Mouse (Mus musculus): Measurements from ENCODE around the gene Apcs. TPM values are rescaled to one million over a fixed set of nuclear protein-coding genes. Genes with fewer than 3 reads are reported as not detected.

Gene Apcs
- not detected in 2 replicates for polyA plus RNA-seq (2015; fragmentation: Nextera tagmentation; extraction: Ambion mirVana)

DNA sequence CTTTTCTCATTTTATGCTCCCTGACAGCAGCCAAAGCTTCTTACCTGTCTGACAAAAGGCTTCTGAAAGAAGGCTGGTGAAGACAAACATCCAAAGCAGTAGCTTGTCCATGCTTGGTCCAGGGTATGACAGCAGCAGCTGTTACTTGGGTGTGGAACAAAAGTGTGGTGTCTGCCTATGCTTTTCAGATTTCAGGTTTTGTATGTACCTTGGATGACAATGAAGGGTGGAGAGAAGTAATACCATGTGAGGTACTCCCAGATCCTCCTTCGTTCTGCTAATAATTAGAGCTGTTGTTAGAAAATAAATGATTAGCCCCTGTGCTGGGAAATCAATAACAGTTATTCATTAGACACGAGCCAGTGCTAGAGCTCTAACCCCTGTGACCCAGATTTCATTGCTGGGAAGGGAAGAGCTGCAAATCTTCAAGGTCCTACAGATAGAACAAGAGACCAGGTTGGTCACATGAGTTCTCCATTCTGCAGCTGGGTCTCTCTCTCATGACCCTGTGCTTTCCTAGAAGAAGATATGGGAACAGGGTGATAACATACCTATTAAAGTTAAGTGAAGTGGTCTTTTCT, at the start of gene Apcs:
TSS of gene Apcs (minus strand) at position 265 of the 581 bp plus-strand sequence.
- WGBS, result 61% methylated on average over 2 of the region's 2 CpGs
- H3K4me2 ChIP-seq (ENCODE audit: low read length), result no peak within 1 kb of the TSS
- no peaks in the 10 kb centered on the region for H3K9me3 ChIP-seq (ENCODE audit: control insufficient read depth, low read length)
- H3K9ac ChIP-seq (ENCODE audit: low read depth, low read length), result no peak within 1 kb of the TSS
- no peaks in the 10 kb centered on the region for H3K4me1 ChIP-seq (ENCODE audit: control insufficient read depth, insufficient read depth, low read depth, low read length)
- H3K4me3 ChIP-seq (ENCODE audit: low read length), result no peak within 1 kb of the TSS
- no peak for ATAC-seq
- H3K27ac ChIP-seq (ENCODE audit: low read depth, low read length), result no peak within 1 kb of the TSS
- H3K36me3 ChIP-seq (ENCODE audit: control insufficient read depth, insufficient read depth, low read length), result no peaks in the 10 kb centered on the region
- no peaks in the 10 kb centered on the region for H3K27me3 ChIP-seq (replicated peaks; ENCODE audit: control insufficient read depth, insufficient read depth, low read length)

DNA sequence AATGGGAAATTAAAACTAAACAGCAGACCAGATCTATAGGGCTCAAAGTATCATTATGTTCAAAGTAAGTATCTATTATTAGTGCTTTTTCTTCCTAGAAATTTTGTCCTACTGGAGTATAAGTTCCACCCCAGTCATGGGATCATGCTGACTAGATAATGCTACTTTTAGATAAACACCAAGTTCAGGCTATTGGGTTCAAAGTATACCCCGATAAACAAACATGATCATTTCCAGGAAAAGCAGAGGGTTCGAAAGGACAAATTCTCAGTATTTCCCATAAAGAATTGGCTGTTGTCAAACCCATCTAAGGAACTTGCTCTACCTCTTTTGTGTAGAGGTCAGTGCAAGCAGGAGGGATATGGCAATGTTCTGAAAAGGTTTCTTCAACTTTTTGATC, 37.4 kb upstream of the Apcs start:
- H3K27me3 ChIP-seq (replicated peaks; ENCODE audit: control insufficient read depth, insufficient read depth, low read length), result no peaks in the 10 kb centered on the region
- no peaks in the 10 kb centered on the region for H3K4me1 ChIP-seq (ENCODE audit: control insufficient read depth, insufficient read depth, low read depth, low read length)
- H3K4me3 ChIP-seq (ENCODE audit: low read length), result no peak overlapping the region
- no peaks in the 10 kb centered on the region for H3K36me3 ChIP-seq (ENCODE audit: control insufficient read depth, insufficient read depth, low read length)
- no peak for ATAC-seq
- no peak overlapping the region for H3K9ac ChIP-seq (ENCODE audit: low read depth, low read length)
- H3K9me3 ChIP-seq (ENCODE audit: control insufficient read depth, low read length), result no peaks in the 10 kb centered on the region
- no peak overlapping the region for H3K4me2 ChIP-seq (ENCODE audit: low read length)
- 98% methylated on average over 2 of the region's 2 CpGs for WGBS
- H3K27ac ChIP-seq (ENCODE audit: low read depth, low read length), result no peak overlapping the region

DNA sequence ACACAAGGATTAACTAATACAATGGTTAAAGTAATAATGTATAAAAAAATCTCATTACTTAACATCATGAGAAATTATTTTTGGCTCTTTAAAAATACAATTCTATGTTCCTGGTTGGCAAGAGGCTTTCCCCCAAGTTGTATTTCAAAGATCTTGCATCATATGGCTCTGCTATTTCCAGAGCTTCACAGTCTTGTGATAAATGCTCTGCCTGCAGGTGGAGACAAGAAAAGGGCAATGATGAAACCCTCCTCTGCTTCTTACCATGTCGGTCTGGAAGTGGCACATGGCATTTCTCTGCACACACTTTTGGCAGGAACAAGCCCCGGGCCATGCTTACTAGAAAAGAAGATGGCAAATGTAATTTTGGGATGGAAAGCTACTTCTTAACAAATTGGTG, 23.6 kb upstream of the Apcs start:
- Histone ChIP-seq H3K9me3 (ENCODE audit: control insufficient read depth, low read length) (no peaks in the 10 kb centered on the region), H3K4me3 (ENCODE audit: low read length) (no peak overlapping the region), H3K4me1 (ENCODE audit: control insufficient read depth, insufficient read depth, low read depth, low read length) (no peaks in the 10 kb centered on the region), H3K27ac (ENCODE audit: low read depth, low read length) (no peak overlapping the region), H3K36me3 (ENCODE audit: control insufficient read depth, insufficient read depth, low read length) (no peaks in the 10 kb centered on the region), H3K4me2 (ENCODE audit: low read length) (no peak overlapping the region), H3K9ac (ENCODE audit: low read depth, low read length) (no peak overlapping the region), H3K27me3 (replicated peaks; ENCODE audit: control insufficient read depth, insufficient read depth, low read length) (no peaks in the 10 kb centered on the region)
- WGBS, result 90% methylated on average over 2 of the region's 2 CpGs
- no peak for ATAC-seq

DNA sequence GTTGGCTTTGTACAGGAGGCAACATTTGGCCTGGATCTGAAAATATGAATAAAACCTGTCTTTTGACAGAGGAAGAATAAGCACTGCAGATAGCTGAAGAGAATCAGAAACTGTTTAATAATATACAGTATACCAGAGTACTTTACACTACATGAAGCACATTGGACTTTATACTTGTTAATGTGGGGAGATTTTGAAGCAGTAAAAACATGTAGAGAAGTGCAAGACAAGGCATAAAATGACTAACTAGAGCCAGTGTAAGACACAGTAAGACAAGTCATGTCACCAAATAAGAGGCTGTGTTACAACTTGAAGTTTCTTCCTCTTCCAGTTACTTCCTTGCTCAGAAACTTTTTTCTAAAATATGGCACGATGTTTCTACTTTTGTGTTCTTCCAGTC, 22.3 kb upstream of the Apcs start:
- H3K9me3 ChIP-seq (ENCODE audit: control insufficient read depth, low read length), result no peaks in the 10 kb centered on the region
- H3K27me3 ChIP-seq (replicated peaks; ENCODE audit: control insufficient read depth, insufficient read depth, low read length), result no peaks in the 10 kb centered on the region
- no peaks in the 10 kb centered on the region for H3K36me3 ChIP-seq (ENCODE audit: control insufficient read depth, insufficient read depth, low read length)
- no peak overlapping the region for H3K4me2 ChIP-seq (ENCODE audit: low read length)
- H3K9ac ChIP-seq (ENCODE audit: low read depth, low read length), result no peak overlapping the region
- no peak overlapping the region for H3K27ac ChIP-seq (ENCODE audit: low read depth, low read length)
- H3K4me3 ChIP-seq (ENCODE audit: low read length), result no peak overlapping the region
- WGBS, result 92% methylated on average over 1 of the region's 1 CpGs
- H3K4me1 ChIP-seq (ENCODE audit: control insufficient read depth, insufficient read depth, low read depth, low read length), result no peaks in the 10 kb centered on the region
- ATAC-seq, result no peak

DNA sequence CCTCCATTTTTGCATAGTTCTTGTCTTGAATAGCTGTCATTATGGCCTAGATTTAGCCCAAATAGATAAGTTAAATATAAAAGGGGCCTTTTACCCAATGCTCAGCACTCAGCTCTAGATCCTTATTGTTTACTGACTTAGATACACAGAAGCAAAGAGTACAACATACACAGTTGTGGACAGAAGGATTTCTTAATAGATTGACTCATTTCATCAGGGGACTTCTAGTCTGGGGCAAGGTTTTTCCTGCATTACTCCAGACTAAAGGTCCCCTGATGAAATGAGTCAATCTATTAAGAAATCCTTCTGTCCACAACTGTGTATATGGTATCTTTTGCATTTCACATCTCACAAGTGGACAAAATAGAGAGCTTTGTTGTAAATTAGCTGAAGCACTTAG, 8.5 kb upstream of the Apcs start:
- H3K27me3 ChIP-seq (replicated peaks; ENCODE audit: control insufficient read depth, insufficient read depth, low read length), result no peaks in the 10 kb centered on the region
- H3K4me1 ChIP-seq (ENCODE audit: control insufficient read depth, insufficient read depth, low read depth, low read length), result no peaks in the 10 kb centered on the region
- H3K36me3 ChIP-seq (ENCODE audit: control insufficient read depth, insufficient read depth, low read length), result no peaks in the 10 kb centered on the region
- no peaks in the 10 kb centered on the region for H3K9me3 ChIP-seq (ENCODE audit: control insufficient read depth, low read length)
- no peak overlapping the region for H3K4me3 ChIP-seq (ENCODE audit: low read length)
- H3K4me2 ChIP-seq (ENCODE audit: low read length), result no peak overlapping the region
- H3K9ac ChIP-seq (ENCODE audit: low read depth, low read length), result no peak overlapping the region
- H3K27ac ChIP-seq (ENCODE audit: low read depth, low read length), result no peak overlapping the region
- no peak for ATAC-seq

DNA sequence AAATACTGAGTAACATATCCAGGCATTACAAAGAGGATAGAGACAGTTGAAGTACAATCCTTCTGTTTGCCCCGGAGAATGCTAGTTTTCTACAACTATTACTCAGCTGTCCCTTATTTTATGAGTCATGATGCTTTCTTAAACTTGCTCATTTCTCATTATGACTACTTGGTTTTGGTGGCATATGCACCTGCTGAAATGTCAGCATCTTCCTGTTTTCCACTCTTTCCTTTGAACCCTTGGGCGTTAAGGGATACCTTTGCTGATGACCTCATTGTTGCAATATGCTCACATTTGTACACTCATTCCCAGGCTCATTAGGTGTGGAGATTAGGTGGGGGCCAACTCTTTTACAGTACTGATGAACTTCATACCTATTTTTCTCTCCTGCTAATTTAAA, 594 bp upstream of the Apcs start:
- Histone ChIP-seq H3K27ac (ENCODE audit: low read depth, low read length) (no peak overlapping the region), H3K9me3 (ENCODE audit: control insufficient read depth, low read length) (no peaks in the 10 kb centered on the region), H3K4me1 (ENCODE audit: control insufficient read depth, insufficient read depth, low read depth, low read length) (no peaks in the 10 kb centered on the region), H3K9ac (ENCODE audit: low read depth, low read length) (no peak overlapping the region), H3K27me3 (replicated peaks; ENCODE audit: control insufficient read depth, insufficient read depth, low read length) (no peaks in the 10 kb centered on the region), H3K4me3 (ENCODE audit: low read length) (no peak overlapping the region), H3K4me2 (ENCODE audit: low read length) (no peak overlapping the region), H3K36me3 (ENCODE audit: control insufficient read depth, insufficient read depth, low read length) (no peaks in the 10 kb centered on the region)
- ATAC-seq, result no peak
- WGBS, result 92% methylated on average over 2 of the region's 2 CpGs

DNA sequence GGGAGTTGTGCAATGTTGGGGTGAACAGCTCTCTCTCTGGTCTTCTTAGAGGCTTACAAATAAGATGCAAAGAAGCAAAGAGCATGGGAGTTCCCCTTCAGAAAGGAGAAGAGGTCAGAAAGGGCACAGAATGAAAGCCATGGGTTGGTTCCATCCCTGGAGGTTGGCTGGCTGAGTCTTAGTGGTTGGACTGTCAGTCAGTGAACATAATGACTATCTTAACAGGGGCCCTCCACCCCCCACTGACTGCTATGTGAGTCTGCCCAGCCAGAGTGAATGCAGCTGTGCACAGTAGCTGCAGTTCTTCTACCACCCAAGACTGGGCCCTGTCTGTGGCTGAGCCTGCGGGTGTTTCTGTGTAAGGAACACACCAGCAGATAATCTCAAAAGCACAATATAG, 18.2 kb downstream of the Apcs start:
- no peak for ATAC-seq
- Histone ChIP-seq H3K9ac (ENCODE audit: low read depth, low read length) (no peak overlapping the region), H3K4me2 (ENCODE audit: low read length) (no peak overlapping the region), H3K4me1 (ENCODE audit: control insufficient read depth, insufficient read depth, low read depth, low read length) (no peaks in the 10 kb centered on the region), H3K27ac (ENCODE audit: low read depth, low read length) (no peak overlapping the region), H3K9me3 (ENCODE audit: control insufficient read depth, low read length) (no peaks in the 10 kb centered on the region), H3K27me3 (replicated peaks; ENCODE audit: control insufficient read depth, insufficient read depth, low read length) (no peaks in the 10 kb centered on the region), H3K36me3 (ENCODE audit: control insufficient read depth, insufficient read depth, low read length) (no peaks in the 10 kb centered on the region), H3K4me3 (ENCODE audit: low read length) (no peak overlapping the region)
- WGBS, result 54% methylated on average over 1 of the region's 1 CpGs

DNA sequence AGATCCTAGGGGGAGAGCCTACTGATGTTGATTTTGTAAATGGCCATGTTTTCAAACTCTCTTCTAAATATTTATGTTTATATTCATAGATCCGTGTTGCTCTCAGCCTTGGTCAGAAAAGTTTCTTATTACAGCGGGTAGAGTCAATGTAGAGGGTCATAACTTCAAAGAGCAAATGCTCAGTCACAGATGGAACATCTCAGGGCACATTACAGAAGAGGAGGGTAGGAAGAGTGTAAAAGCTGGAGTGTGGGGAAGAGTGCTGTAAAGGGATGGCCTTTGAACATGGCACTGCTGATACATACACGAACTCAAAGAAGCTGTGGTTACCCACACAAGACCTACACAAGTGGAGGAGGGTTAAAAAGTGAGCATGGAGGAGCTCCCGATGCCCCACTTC, 19.6 kb downstream of the Apcs start:
- Histone ChIP-seq H3K9me3 (ENCODE audit: control insufficient read depth, low read length) (no peaks in the 10 kb centered on the region), H3K4me3 (ENCODE audit: low read length) (no peak overlapping the region), H3K27ac (ENCODE audit: low read depth, low read length) (no peak overlapping the region), H3K4me1 (ENCODE audit: control insufficient read depth, insufficient read depth, low read depth, low read length) (no peaks in the 10 kb centered on the region), H3K4me2 (ENCODE audit: low read length) (no peak overlapping the region), H3K27me3 (replicated peaks; ENCODE audit: control insufficient read depth, insufficient read depth, low read length) (no peaks in the 10 kb centered on the region), H3K36me3 (ENCODE audit: control insufficient read depth, insufficient read depth, low read length) (no peaks in the 10 kb centered on the region), H3K9ac (ENCODE audit: low read depth, low read length) (no peak overlapping the region)
- no peak for ATAC-seq
- 88% methylated on average over 4 of the region's 4 CpGs for WGBS

DNA sequence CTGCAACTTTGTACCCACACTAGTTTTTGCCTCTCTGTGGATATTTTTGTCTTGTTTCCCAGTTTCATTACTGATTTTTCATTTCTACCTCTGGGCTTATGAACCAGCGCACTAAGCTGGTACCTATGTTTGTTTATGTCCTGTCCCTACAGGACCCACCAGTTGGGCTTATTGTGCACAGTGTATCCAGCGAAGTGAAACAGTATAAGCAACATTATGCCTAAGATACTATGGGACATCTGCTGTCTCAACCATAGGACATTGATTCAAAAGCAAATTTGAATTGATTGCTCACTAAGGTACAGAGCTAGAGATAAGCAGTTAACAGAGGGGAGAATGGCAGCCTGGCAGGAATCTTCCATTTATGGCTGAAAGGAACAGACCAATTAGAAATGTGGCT, 46.7 kb downstream of the Apcs start:
- no peak overlapping the region for H3K4me2 ChIP-seq (ENCODE audit: low read length)
- no peaks in the 10 kb centered on the region for H3K36me3 ChIP-seq (ENCODE audit: control insufficient read depth, insufficient read depth, low read length)
- 83% methylated on average over 2 of the region's 2 CpGs for WGBS
- no peaks in the 10 kb centered on the region for H3K27me3 ChIP-seq (replicated peaks; ENCODE audit: control insufficient read depth, insufficient read depth, low read length)
- no peak overlapping the region for H3K27ac ChIP-seq (ENCODE audit: low read depth, low read length)
- no peak overlapping the region for H3K4me3 ChIP-seq (ENCODE audit: low read length)
- no peaks in the 10 kb centered on the region for H3K4me1 ChIP-seq (ENCODE audit: control insufficient read depth, insufficient read depth, low read depth, low read length)
- H3K9ac ChIP-seq (ENCODE audit: low read depth, low read length), result no peak overlapping the region
- 0 out of 2 replicates have a peak, but pooled peaks have one; percentile 30 for ATAC-seq
- H3K9me3 ChIP-seq (ENCODE audit: control insufficient read depth, low read length), result no peaks in the 10 kb centered on the region
